Mouse (Mus musculus) bone marrow, adult 2 months (tissue): ENCODE measurements around the gene Defb19.

ENCODE experiments used
- CTCF ChIP-seq: fragments of 200-500 bp; IDR thresholded peaks from 2 replicates; pipeline ENCODE4 v1.5.1; 2011; ENCODE audit warnings: low read length, control low read depth; ENCODE audit not compliant: control insufficient read depth, insufficient read depth
- POLR2A ChIP-seq: fragments of 200-500 bp; IDR thresholded peaks from 2 replicates; pipeline ENCODE4 v1.6.1; 2011; ENCODE audit warnings: low read depth, mild to moderate bottlenecking, control low read depth, low read length, borderline replicate concordance; ENCODE audit not compliant: control insufficient read depth

GRCm38 (mm10) chr2:152580107-152580506, at the start of gene Defb19:
- no peak for TF ChIP-seq POLR2A
- no peak for TF ChIP-seq CTCF
